Mouse (Mus musculus) embryonic facial prominence, embryonic 15.5 days (tissue): ENCODE results near the gene Ube2z. TPM values are rescaled to one million over a fixed set of nuclear protein-coding genes. Genes with fewer than 3 reads are reported as not detected.

ENCODE experiments used
- ATAC-seq: fragments of 200-750 bp; cut with Nextera tagmentation; 2 replicates; pipeline ENCODE4 v1.8.0; 2017; ENCODE audit warnings: low read depth, moderate TSS enrichment; ENCODE audit not compliant: insufficient number of reproducible peaks, low FRiP score, low TSS enrichment
- H3K27ac ChIP-seq: fragments of 300-500 bp; sonication (generic); replicated peaks from 2 replicates; pipeline ENCODE4 v1.5.1; 2015; ENCODE audit warnings: mild to moderate bottlenecking, inconsistent platforms
- H3K27me3 ChIP-seq: fragments of 300-500 bp; sonication (generic); 2 replicates; pipeline ENCODE4 v1.6.1; 2015; ENCODE audit warnings: inconsistent platforms
- H3K36me3 ChIP-seq: fragments of 300-500 bp; sonication (generic); 2 replicates; pipeline ENCODE4 v1.6.1; 2015; ENCODE audit warnings: mild to moderate bottlenecking, inconsistent platforms
- H3K4me1 ChIP-seq: fragments of 300-500 bp; sonication (generic); 2 replicates; pipeline ENCODE4 v1.6.1; 2015; ENCODE audit warnings: inconsistent platforms
- H3K4me2 ChIP-seq: fragments of 300-500 bp; sonication (generic); replicated peaks from 2 replicates; pipeline ENCODE4 v1.6.1; 2015; ENCODE audit warnings: mild to moderate bottlenecking, inconsistent platforms
- H3K4me3 ChIP-seq: fragments of 300-500 bp; sonication (generic); replicated peaks from 2 replicates; pipeline ENCODE4 v1.5.1; 2015; ENCODE audit warnings: mild to moderate bottlenecking, inconsistent platforms
- H3K9ac ChIP-seq: fragments of 300-500 bp; sonication (generic); 2 replicates; pipeline ENCODE4 v1.6.1; 2015; ENCODE audit warnings: inconsistent platforms
- H3K9me3 ChIP-seq: fragments of 300-500 bp; sonication (generic); replicated peaks from 2 replicates; pipeline ENCODE4 v1.6.1; 2016; ENCODE audit warnings: inconsistent platforms
- WGBS: fragments of 180-500 bp; shearing (Covaris S2); methylation state at CpG from one replicate; pipeline ENCODE4 v1.1.7; 2015; 5-methylcytosine and 5-hydroxymethylcytosine counted together
- polyA plus RNA-seq: library from polyadenylated mRNA; unstranded; fragments of >200 nt; fragmentation: Nextera tagmentation; extraction: Ambion mirVana; gene quantifications from 2 replicates; pipeline ENCODE4 v1.2.1, GENCODE M21; 2015

Ube2z gene
- polyA plus RNA-seq, 1 experiment from 2014 or later = 47.1 TPM

GRCm38 (mm10) chr11:96033264-96033663 lies 31.9 kb downstream of the Ube2z start:
- H3K4me1 ChIP-seq = peaks cover 19% of the 10 kb centered on the region
- H3K4me3 ChIP-seq = no peak overlapping the region
- H3K36me3 ChIP-seq = 0 out of 2 replicates have a peak, but pooled peaks cover 5% of the 10 kb centered on the region
- H3K4me2 ChIP-seq = no peak overlapping the region
- 0 out of 2 replicates have a peak, but pooled peaks cover 3% of the 10 kb centered on the region for H3K27me3 ChIP-seq
- no peaks in the 10 kb centered on the region for H3K9me3 ChIP-seq
- no peak overlapping the region for H3K9ac ChIP-seq
- no peak overlapping the region for H3K27ac ChIP-seq
- 100% methylated on average over 3 of the region's 3 CpGs for WGBS
- no peak for ATAC-seq

DNA sequence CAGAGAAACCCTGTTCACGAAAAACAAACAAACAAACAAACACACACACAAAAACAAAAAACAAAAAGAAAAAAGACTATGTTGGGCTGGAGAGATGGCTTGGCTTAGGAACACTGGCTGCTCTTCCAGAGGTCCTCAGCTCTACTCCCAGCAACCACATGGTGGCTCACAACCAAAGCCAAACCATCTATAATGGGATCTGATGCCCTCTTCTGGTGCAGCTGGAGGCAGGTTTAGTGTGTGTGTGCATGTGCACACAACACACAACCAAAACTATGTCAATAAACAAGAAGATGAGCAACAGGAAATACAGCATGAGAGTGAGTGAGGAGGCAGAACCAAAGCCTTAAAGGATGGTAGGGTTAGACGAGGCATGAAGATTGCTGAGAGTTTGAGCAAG lies 33.5 kb downstream of the Ube2z start:
- H3K4me1 ChIP-seq = peaks cover 19% of the 10 kb centered on the region
- 0 out of 2 replicates have a peak, but pooled peaks cover 3% of the 10 kb centered on the region for H3K36me3 ChIP-seq
- WGBS = 80% methylated on average over 2 of the region's 2 CpGs
- H3K9me3 ChIP-seq = no peaks in the 10 kb centered on the region
- H3K27ac ChIP-seq = no peak overlapping the region
- no peak overlapping the region for H3K9ac ChIP-seq
- H3K4me2 ChIP-seq = no peak overlapping the region
- no peak overlapping the region for H3K4me3 ChIP-seq
- no peak for ATAC-seq
- H3K27me3 ChIP-seq = peaks cover 3% of the 10 kb centered on the region; the same call in 1 of the 2 replicates

GRCm38 (mm10) chr11:96030571-96030970 lies 34.6 kb downstream of the Ube2z start:
- H3K4me2 ChIP-seq = no peak overlapping the region
- no peaks in the 10 kb centered on the region for H3K9me3 ChIP-seq
- H3K27me3 ChIP-seq = peaks cover 3% of the 10 kb centered on the region; the same call in 1 of the 2 replicates
- H3K4me1 ChIP-seq = peaks cover 14% of the 10 kb centered on the region
- 90% methylated on average over 3 of the region's 3 CpGs for WGBS
- H3K36me3 ChIP-seq = no peaks in the 10 kb centered on the region
- H3K27ac ChIP-seq = no peak overlapping the region
- ATAC-seq = no peak
- H3K9ac ChIP-seq = no peak overlapping the region
- H3K4me3 ChIP-seq = no peak overlapping the region

DNA sequence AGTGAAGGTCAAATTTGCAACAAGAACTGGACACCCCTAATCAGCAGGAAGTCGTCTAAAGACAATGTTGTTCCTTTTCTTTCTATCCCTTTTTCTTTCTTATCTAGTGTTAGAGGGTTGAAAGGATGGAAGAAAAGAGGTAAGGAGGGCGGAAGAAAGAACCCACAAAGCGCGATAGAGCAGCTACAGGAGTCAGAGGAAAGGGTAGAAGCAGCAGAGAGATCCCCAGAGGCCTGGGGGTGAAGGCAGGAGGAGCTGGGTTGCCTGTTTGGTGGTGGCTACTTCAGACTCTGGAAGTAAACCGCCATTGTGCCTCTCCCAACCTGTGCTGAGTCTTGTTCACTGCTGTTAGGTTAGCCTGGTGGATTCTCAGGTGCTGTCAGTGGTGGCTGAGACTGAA lies 37.1 kb downstream of the Ube2z start:
- H3K9ac ChIP-seq = no peak overlapping the region
- H3K27me3 ChIP-seq = peaks cover 3% of the 10 kb centered on the region; the same call in 1 of the 2 replicates
- WGBS = 54% methylated on average over 5 of the region's 5 CpGs
- no peaks in the 10 kb centered on the region for H3K9me3 ChIP-seq
- H3K4me3 ChIP-seq = no peak overlapping the region
- H3K4me2 ChIP-seq = no peak overlapping the region
- ATAC-seq = no peak
- H3K36me3 ChIP-seq = no peaks in the 10 kb centered on the region
- no peak overlapping the region for H3K27ac ChIP-seq
- no peaks in the 10 kb centered on the region for H3K4me1 ChIP-seq

GRCm38 (mm10) chr11:96020622-96021021 lies 44.6 kb downstream of the Ube2z start:
- H3K36me3 ChIP-seq = no peaks in the 10 kb centered on the region
- H3K9ac ChIP-seq = no peak overlapping the region
- ATAC-seq = no peak
- no peak overlapping the region for H3K27ac ChIP-seq
- H3K4me2 ChIP-seq = no peak overlapping the region
- H3K27me3 ChIP-seq = no peaks in the 10 kb centered on the region; the same call in 1 of the 2 replicates
- 60% methylated on average over 4 of the region's 4 CpGs for WGBS
- H3K9me3 ChIP-seq = no peaks in the 10 kb centered on the region
- H3K4me1 ChIP-seq = peaks cover 7% of the 10 kb centered on the region
- no peak overlapping the region for H3K4me3 ChIP-seq

GRCm38 (mm10) chr11:96017941-96018351 lies 47.2 kb downstream of the Ube2z start:
- no peak overlapping the region for H3K4me2 ChIP-seq
- no peaks in the 10 kb centered on the region; the same call in 1 of the 2 replicates for H3K27me3 ChIP-seq
- 0 out of 2 replicates have a peak overlapping the region, but pooled peaks have one; percentile 6 for H3K9ac ChIP-seq
- H3K36me3 ChIP-seq = no peaks in the 10 kb centered on the region
- WGBS = 11% methylated on average over 9 of the region's 9 CpGs
- H3K9me3 ChIP-seq = no peaks in the 10 kb centered on the region
- H3K27ac ChIP-seq = no peak overlapping the region
- ATAC-seq = no peak
- H3K4me1 ChIP-seq = peaks cover 7% of the 10 kb centered on the region
- H3K4me3 ChIP-seq = no peak overlapping the region

DNA sequence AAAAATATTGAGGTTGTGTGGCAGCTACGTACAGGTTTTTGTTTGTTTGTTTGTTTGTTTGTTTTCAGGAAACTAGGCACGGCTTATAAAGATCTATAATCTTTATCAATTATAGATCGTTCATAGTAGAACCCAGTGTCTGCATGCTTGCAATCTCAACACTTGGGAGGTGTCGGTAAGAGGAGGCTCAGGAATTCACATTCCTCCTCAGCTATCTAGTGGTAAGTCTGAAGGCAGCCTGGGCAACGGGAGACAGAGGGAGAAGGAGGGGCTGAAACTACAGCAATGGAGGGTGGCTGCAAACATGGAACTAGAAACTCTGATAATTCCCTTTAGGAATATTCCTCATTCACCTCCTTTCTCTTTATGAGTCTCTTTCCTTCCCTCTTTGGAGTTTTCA lies 49.8 kb downstream of the Ube2z start:
- peaks cover 7% of the 10 kb centered on the region for H3K4me1 ChIP-seq
- no peaks in the 10 kb centered on the region for H3K36me3 ChIP-seq
- no peak overlapping the region for H3K4me2 ChIP-seq
- H3K9ac ChIP-seq = no peak overlapping the region
- H3K27ac ChIP-seq = no peak overlapping the region
- H3K9me3 ChIP-seq = no peaks in the 10 kb centered on the region
- peaks cover 4% of the 10 kb centered on the region for H3K27me3 ChIP-seq
- ATAC-seq = no peak
- WGBS = 40% methylated on average over 5 of the region's 5 CpGs
- H3K4me3 ChIP-seq = no peak overlapping the region

- ATAC-seq = no peak
Observed at GRCm38 (mm10) chr11:96011982-96012381, 53.2 kb downstream of the Ube2z start.

DNA sequence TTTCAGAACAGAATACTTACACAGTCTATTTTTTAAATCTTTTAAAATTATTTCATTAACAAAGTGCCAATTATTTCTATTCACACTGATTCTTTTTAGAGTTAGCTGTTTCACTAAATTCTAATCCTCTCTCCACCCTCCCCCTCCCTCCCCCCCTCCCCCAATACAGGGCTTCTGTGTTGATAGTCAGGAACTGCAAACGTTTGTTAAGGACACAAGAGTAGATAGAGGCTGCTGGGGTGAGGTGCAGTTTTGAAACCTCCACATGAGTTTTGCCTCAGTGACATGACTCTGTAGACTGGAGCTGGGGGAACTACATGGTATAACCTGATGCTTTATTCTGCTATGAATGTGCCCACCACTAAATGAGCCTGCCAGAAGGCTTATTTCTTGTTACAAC lies 56.4 kb downstream of the Ube2z start:
- Histone ChIP-seq H3K4me1 (peaks cover 19% of the 10 kb centered on the region), H3K9ac (no peak overlapping the region), H3K9me3 (no peaks in the 10 kb centered on the region), H3K27ac (no peak overlapping the region), H3K27me3 (peaks cover 4% of the 10 kb centered on the region), H3K36me3 (no peaks in the 10 kb centered on the region), H3K4me2 (no peak overlapping the region), H3K4me3 (no peak overlapping the region)
- no peak for ATAC-seq
- WGBS = 14% methylated on average over 1 of the region's 1 CpGs

More at GRCm38 (mm10) chr11:96011982-96012381, 53.2 kb downstream of the Ube2z start:
- no peaks in the 10 kb centered on the region for H3K36me3 ChIP-seq
- WGBS = 7% methylated on average over 5 of the region's 8 CpGs
- no peak overlapping the region for H3K4me3 ChIP-seq
- peaks cover 4% of the 10 kb centered on the region for H3K27me3 ChIP-seq
- H3K9ac ChIP-seq = no peak overlapping the region
- H3K4me1 ChIP-seq = peaks cover 8% of the 10 kb centered on the region
- no peaks in the 10 kb centered on the region for H3K9me3 ChIP-seq
- no peak overlapping the region for H3K4me2 ChIP-seq
- H3K27ac ChIP-seq = no peak overlapping the region

DNA sequence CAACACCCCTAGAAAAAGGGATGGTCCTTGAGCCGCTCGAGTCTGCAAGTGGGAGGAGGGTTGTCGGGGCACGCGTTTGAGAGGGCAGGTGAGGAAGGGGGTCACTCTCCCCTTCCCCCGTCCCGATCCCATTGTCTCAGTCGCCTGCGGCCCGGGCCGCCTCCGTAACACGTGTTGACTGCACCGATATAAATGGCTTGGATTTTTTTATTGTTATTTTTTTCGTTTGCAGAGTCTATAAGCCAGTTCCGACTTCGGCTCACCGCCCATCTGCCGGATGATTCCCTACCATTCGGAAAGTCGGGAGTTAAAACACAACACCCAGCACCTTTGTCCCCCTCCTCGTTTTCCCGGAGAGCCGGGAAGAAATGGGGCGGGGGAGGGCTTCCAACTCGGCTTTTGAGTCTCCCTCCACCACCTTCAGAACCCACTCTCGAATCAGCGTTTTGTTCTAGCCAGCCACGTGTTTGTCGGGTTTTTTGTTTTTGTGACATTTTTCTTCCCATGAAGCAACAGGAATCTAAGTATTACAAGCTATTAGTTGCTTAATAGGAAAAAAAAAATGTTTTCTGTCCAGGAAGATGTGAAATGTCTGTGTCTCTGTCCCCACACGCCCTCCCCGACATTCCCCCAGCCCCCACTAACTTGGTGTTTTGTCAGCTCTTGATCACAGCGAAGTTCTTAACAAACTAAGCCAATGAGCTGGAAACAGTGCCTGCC lies 57.5 kb downstream of the Ube2z start:
- no peaks in the 10 kb centered on the region for H3K9me3 ChIP-seq
- H3K4me2 ChIP-seq = peak overlapping the region; percentile 97
- ATAC-seq = no peak
- peaks cover 4% of the 10 kb centered on the region for H3K27me3 ChIP-seq
- H3K27ac ChIP-seq = peak overlapping the region; percentile 95
- H3K9ac ChIP-seq = peak overlapping the region; percentile 85
- no peaks in the 10 kb centered on the region for H3K36me3 ChIP-seq
- peaks cover 26% of the 10 kb centered on the region for H3K4me1 ChIP-seq
- under 1% methylated on average over 33 of the region's 33 CpGs for WGBS
- peak overlapping the region; percentile 81 for H3K4me3 ChIP-seq

- Histone ChIP-seq H3K9me3 (no peaks in the 10 kb centered on the region), H3K27me3 (peaks cover 4% of the 10 kb centered on the region), H3K4me2 (peak overlapping the region; percentile 97), H3K27ac (peak overlapping the region; percentile 95), H3K36me3 (no peaks in the 10 kb centered on the region), H3K4me1 (peaks cover 33% of the 10 kb centered on the region), H3K9ac (peak overlapping the region; percentile 85), H3K4me3 (peak overlapping the region; percentile 81)
- peak; percentile 60 for ATAC-seq
- under 1% methylated on average over 67 of the region's 67 CpGs for WGBS
Observed at GRCm38 (mm10) chr11:96006852-96007515, 58.2 kb downstream of the Ube2z start.
